Mouse (Mus musculus) myocyte (in vitro differentiated cells): Measurements from ENCODE around the gene Gm10382.

Experiments
- CEBPB ChIP-seq: IDR thresholded peaks from 2 replicates; pipeline ENCODE4 v1.6.1; 2011; ENCODE audit warnings: mild to moderate bottlenecking, moderate library complexity; ENCODE audit not compliant: poor library complexity, insufficient read depth, severe bottlenecking
- MAX ChIP-seq: IDR thresholded peaks from one replicate; pipeline ENCODE4 v1.6.1; 2011; ENCODE audit warnings: low read depth, mild to moderate bottlenecking, control low read depth
- POLR2A ChIP-seq: IDR thresholded peaks from one replicate; pipeline ENCODE4 v1.6.1; 2011; ENCODE audit warnings: low read depth, mild to moderate bottlenecking, control low read depth, moderate library complexity; ENCODE audit not compliant: insufficient read length
- POLR2AphosphoS2 ChIP-seq: IDR thresholded peaks from one replicate; pipeline ENCODE4 v1.6.1; 2011; ENCODE audit warnings: low read depth, control low read depth; ENCODE audit not compliant: insufficient read length
- SRF ChIP-seq: IDR thresholded peaks from one replicate; pipeline ENCODE4 v1.6.1; 2011; ENCODE audit warnings: low read depth; ENCODE audit not compliant: control insufficient read depth, insufficient read length

DNA sequence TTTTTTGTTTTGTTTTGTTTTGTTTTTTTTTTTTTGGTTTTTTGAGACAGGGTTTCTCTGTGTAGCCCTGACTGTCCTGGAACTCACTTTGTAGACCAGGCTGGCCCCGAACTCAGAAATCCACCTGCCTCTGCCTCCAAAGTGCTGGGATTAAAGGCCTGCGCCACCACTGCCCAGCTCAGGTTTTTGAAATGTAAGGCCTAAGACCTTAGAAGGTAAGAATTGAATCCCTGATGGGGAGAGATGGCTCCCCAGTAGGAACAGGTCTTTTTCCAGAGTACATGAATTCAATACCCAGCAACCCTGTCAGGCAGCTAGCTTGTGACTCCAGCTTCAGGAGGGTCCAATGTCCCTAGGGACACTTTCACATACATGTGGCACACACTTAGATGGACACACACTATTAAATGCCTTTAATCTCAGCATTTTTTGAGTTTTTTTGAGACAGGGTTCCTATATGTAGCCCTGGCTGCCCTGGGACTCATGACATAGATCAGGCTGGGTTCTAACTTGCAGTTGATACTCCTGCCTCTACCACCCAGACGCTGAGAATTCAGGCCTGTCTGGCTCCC lies 1.9 kb downstream of the Gm10382 start:
- TF ChIP-seq CEBPB (no peak), SRF (no peak), POLR2AphosphoS2 (no peak), MAX (no peak), POLR2A (no peak)
